Mouse (Mus musculus): Measurements from ENCODE around the gene Gm45623. TPM values are rescaled to one million over a fixed set of nuclear protein-coding genes. Genes with fewer than 3 reads are reported as not detected.

Gene Gm45623
- polyA plus RNA-seq, 1 experiment from 2014 or later, result 0.25 TPM

GRCm38 (mm10) chr13:56739556-56739955, 14.1 kb downstream of the Gm45623 start:
- H3K4me2 ChIP-seq (replicated peaks; ENCODE audit: low read depth, low read length), result no peak overlapping the region
- H3K36me3 ChIP-seq (ENCODE audit: insufficient read depth, low read length), result peaks cover 40% of the 10 kb centered on the region

GRCm38 (mm10) chr13:56735212-56735875, 18.3 kb downstream of the Gm45623 start:
- no peak overlapping the region for H3K4me2 ChIP-seq (replicated peaks; ENCODE audit: low read depth, low read length)
- 49% methylated on average over 6 of the region's 6 CpGs for WGBS
- H3K36me3 ChIP-seq (ENCODE audit: insufficient read depth, low read length), result peaks cover 59% of the 10 kb centered on the region
- H3K4me1 ChIP-seq (ENCODE audit: insufficient read depth, low read length), result no peaks in the 10 kb centered on the region
- no peak overlapping the region for H3K27ac ChIP-seq (ENCODE audit: low read length)
- no peak overlapping the region for H3K4me3 ChIP-seq (ENCODE audit: low read length)
- no peak for ATAC-seq (ENCODE audit: low FRiP score, low TSS enrichment)
- no peaks in the 10 kb centered on the region for H3K27me3 ChIP-seq (ENCODE audit: insufficient read depth, low read length)
- no peaks in the 10 kb centered on the region for H3K9me3 ChIP-seq (ENCODE audit: low read length)
- no peak overlapping the region for H3K9ac ChIP-seq (replicated peaks; ENCODE audit: low read length)

More at GRCm38 (mm10) chr13:56739556-56739955, 14.1 kb downstream of the Gm45623 start:
- Histone ChIP-seq H3K9ac (replicated peaks; ENCODE audit: low read length) (no peak overlapping the region), H3K27me3 (ENCODE audit: insufficient read depth, low read length) (no peaks in the 10 kb centered on the region), H3K27ac (ENCODE audit: low read length) (no peak overlapping the region), H3K4me3 (ENCODE audit: low read length) (no peak overlapping the region), H3K4me1 (ENCODE audit: insufficient read depth, low read length) (no peaks in the 10 kb centered on the region), H3K9me3 (ENCODE audit: low read length) (no peaks in the 10 kb centered on the region)
- WGBS, result 85% methylated on average over 5 of the region's 5 CpGs
- ATAC-seq (ENCODE audit: low FRiP score, low TSS enrichment), result no peak

- no peak overlapping the region for H3K4me2 ChIP-seq (replicated peaks; ENCODE audit: low read depth, low read length)
- WGBS, result 81% methylated on average over 4 of the region's 4 CpGs
- no peaks in the 10 kb centered on the region for H3K4me1 ChIP-seq (ENCODE audit: insufficient read depth, low read length)
- H3K27ac ChIP-seq (ENCODE audit: low read length), result no peak overlapping the region
- H3K9me3 ChIP-seq (ENCODE audit: low read length), result no peaks in the 10 kb centered on the region
- H3K9ac ChIP-seq (replicated peaks; ENCODE audit: low read length), result no peak overlapping the region
- no peak overlapping the region for H3K4me3 ChIP-seq (ENCODE audit: low read length)
- no peak for ATAC-seq (ENCODE audit: low FRiP score, low TSS enrichment)
- peaks cover 59% of the 10 kb centered on the region for H3K36me3 ChIP-seq (ENCODE audit: insufficient read depth, low read length)
- no peaks in the 10 kb centered on the region for H3K27me3 ChIP-seq (ENCODE audit: insufficient read depth, low read length)
These were observed 19.0 kb downstream of the Gm45623 start for GRCm38 (mm10) chr13:56734617-56735016.

- 0 out of 2 replicates have a peak, but pooled peaks cover 3% of the 10 kb centered on the region for H3K4me1 ChIP-seq (ENCODE audit: insufficient read depth, low read length)
- no peak overlapping the region for H3K4me2 ChIP-seq (replicated peaks; ENCODE audit: low read depth, low read length)
- no peak overlapping the region for H3K9ac ChIP-seq (replicated peaks; ENCODE audit: low read length)
- 95% methylated on average over 7 of the region's 7 CpGs for WGBS
- ATAC-seq (ENCODE audit: low FRiP score, low TSS enrichment), result no peak
- H3K27ac ChIP-seq (ENCODE audit: low read length), result no peak overlapping the region
- H3K36me3 ChIP-seq (ENCODE audit: insufficient read depth, low read length), result peaks cover 70% of the 10 kb centered on the region
- H3K27me3 ChIP-seq (ENCODE audit: insufficient read depth, low read length), result no peaks in the 10 kb centered on the region
- H3K9me3 ChIP-seq (ENCODE audit: low read length), result no peaks in the 10 kb centered on the region
- H3K4me3 ChIP-seq (ENCODE audit: low read length), result no peak overlapping the region
These were observed 24.6 kb downstream of the Gm45623 start for GRCm38 (mm10) chr13:56729046-56729445.

DNA sequence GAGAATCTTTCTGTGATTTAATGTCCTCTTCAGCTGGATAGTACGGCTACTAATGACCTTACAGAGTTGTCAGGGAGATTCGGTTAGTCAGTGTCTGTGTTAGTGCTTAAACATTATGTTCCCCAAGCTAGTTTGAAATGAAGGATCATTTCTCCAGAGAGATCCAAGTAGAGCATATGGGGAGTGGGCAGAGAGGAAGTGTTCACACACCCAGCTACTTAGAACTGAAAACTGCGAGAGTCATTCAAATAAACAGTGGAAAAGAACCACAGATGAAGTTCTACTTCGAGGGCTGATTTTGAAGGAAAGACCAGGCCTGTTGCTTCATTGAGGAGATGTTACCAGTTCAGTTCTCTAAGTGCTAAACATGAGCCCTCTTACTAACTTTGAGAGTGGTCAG, 27.1 kb downstream of the Gm45623 start:
- peaks cover 63% of the 10 kb centered on the region for H3K36me3 ChIP-seq (ENCODE audit: insufficient read depth, low read length)
- H3K4me2 ChIP-seq (replicated peaks; ENCODE audit: low read depth, low read length), result no peak overlapping the region
- H3K4me1 ChIP-seq (ENCODE audit: insufficient read depth, low read length), result peaks cover 9% of the 10 kb centered on the region; the same call in 1 of the 2 replicates
- no peaks in the 10 kb centered on the region for H3K27me3 ChIP-seq (ENCODE audit: insufficient read depth, low read length)
- H3K4me3 ChIP-seq (ENCODE audit: low read length), result no peak overlapping the region
- no peak overlapping the region for H3K9ac ChIP-seq (replicated peaks; ENCODE audit: low read length)
- WGBS, result 81% methylated on average over 4 of the region's 4 CpGs
- ATAC-seq (ENCODE audit: low FRiP score, low TSS enrichment), result no peak
- no peak overlapping the region for H3K27ac ChIP-seq (ENCODE audit: low read length)
- no peaks in the 10 kb centered on the region for H3K9me3 ChIP-seq (ENCODE audit: low read length)

DNA sequence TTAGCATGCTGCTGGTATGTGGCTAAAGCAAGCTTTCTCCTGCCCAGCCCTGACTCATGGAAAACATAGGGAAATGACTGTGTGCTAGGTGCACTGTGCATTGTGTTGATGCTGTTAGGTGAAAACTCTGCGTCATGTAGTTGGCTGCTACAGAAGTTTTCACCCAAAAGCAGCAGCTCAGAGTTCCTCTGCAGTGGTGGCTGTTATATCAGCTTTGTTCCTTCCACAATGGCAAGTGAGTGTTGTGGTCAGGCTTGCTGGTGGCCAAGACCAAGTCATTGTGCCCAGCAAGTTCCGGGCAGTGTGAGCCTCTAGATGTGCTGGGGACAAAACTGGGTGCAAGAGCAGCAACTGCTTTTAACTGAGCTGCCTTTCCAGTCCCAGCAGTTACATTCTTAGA, 41.4 kb downstream of the Gm45623 start:
- Histone ChIP-seq H3K9ac (replicated peaks; ENCODE audit: low read length) (no peak overlapping the region), H3K4me2 (replicated peaks; ENCODE audit: low read depth, low read length) (no peak overlapping the region), H3K27me3 (ENCODE audit: insufficient read depth, low read length) (no peaks in the 10 kb centered on the region), H3K9me3 (ENCODE audit: low read length) (no peaks in the 10 kb centered on the region), H3K4me1 (ENCODE audit: insufficient read depth, low read length) (peaks cover 28% of the 10 kb centered on the region), H3K27ac (ENCODE audit: low read length) (no peak overlapping the region), H3K4me3 (ENCODE audit: low read length) (no peak overlapping the region), H3K36me3 (ENCODE audit: insufficient read depth, low read length) (peaks cover 18% of the 10 kb centered on the region)
- ATAC-seq (ENCODE audit: low FRiP score, low TSS enrichment), result no peak
- 96% methylated on average over 2 of the region's 2 CpGs for WGBS

DNA sequence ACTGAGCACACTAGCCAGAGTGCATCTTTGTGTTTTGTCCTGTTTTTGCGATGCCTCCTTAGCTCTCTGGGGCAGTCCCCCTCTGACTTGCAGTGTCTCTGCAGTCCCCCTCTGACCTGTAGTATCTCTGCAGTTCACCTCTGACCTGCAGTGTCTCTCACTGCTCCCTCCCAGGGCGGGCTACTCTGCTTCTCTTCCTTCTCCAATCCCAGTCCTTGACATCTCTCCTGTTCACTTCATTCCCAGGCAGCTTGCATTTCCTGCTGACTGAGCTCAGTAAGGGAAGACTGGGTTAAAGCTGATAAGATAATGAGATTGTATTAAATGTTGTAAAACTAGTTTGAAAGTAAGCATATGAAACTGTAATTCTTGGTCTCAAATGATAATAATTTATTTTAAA, 43.0 kb downstream of the Gm45623 start:
- ATAC-seq (ENCODE audit: low FRiP score, low TSS enrichment), result no peak
- H3K9me3 ChIP-seq (ENCODE audit: low read length), result no peaks in the 10 kb centered on the region
- H3K36me3 ChIP-seq (ENCODE audit: insufficient read depth, low read length), result peaks cover 18% of the 10 kb centered on the region
- no peak overlapping the region for H3K9ac ChIP-seq (replicated peaks; ENCODE audit: low read length)
- peak overlapping the region; percentile 38; the same call in 1 of the 2 replicates for H3K27ac ChIP-seq (ENCODE audit: low read length)
- H3K4me3 ChIP-seq (ENCODE audit: low read length), result no peak overlapping the region
- no peaks in the 10 kb centered on the region for H3K27me3 ChIP-seq (ENCODE audit: insufficient read depth, low read length)
- WGBS, result 50% methylated on average over 2 of the region's 2 CpGs
- peaks cover 36% of the 10 kb centered on the region for H3K4me1 ChIP-seq (ENCODE audit: insufficient read depth, low read length)
- no peak overlapping the region for H3K4me2 ChIP-seq (replicated peaks; ENCODE audit: low read depth, low read length)

DNA sequence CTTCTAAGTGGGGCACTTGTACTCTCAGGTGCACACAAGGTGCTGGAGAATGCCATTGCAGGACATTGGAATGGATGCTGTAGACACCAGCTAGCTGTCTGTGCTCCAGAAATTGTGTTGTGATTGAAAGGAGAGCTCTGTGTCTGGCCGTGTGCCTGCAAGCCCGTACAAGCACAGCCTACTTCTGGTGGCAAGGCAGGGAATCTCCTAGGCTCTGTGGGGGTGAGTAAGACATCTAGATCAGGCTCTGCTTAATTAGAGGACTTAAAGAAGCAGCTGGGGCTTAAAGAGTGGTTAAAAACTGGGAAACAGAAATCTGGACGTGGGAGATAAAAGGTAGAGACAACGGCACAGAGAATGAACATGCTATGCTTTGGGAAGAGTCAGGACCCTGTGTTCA, 46.0 kb downstream of the Gm45623 start:
- ATAC-seq (ENCODE audit: low FRiP score, low TSS enrichment), result no peak
- no peaks in the 10 kb centered on the region for H3K27me3 ChIP-seq (ENCODE audit: insufficient read depth, low read length)
- H3K4me3 ChIP-seq (ENCODE audit: low read length), result no peak overlapping the region
- no peaks in the 10 kb centered on the region for H3K9me3 ChIP-seq (ENCODE audit: low read length)
- H3K9ac ChIP-seq (replicated peaks; ENCODE audit: low read length), result no peak overlapping the region
- 82% methylated on average over 4 of the region's 4 CpGs for WGBS
- peaks cover 17% of the 10 kb centered on the region for H3K36me3 ChIP-seq (ENCODE audit: insufficient read depth, low read length)
- no peak overlapping the region for H3K4me2 ChIP-seq (replicated peaks; ENCODE audit: low read depth, low read length)
- H3K27ac ChIP-seq (ENCODE audit: low read length), result no peak overlapping the region
- peaks cover 55% of the 10 kb centered on the region for H3K4me1 ChIP-seq (ENCODE audit: insufficient read depth, low read length)

- H3K9ac ChIP-seq (replicated peaks; ENCODE audit: low read length), result no peak overlapping the region
- H3K4me3 ChIP-seq (ENCODE audit: low read length), result no peak overlapping the region
- no peak overlapping the region for H3K4me2 ChIP-seq (replicated peaks; ENCODE audit: low read depth, low read length)
- WGBS, result 86% methylated on average over 4 of the region's 4 CpGs
- peaks cover 59% of the 10 kb centered on the region for H3K4me1 ChIP-seq (ENCODE audit: insufficient read depth, low read length)
- no peaks in the 10 kb centered on the region for H3K27me3 ChIP-seq (ENCODE audit: insufficient read depth, low read length)
- no peak overlapping the region for H3K27ac ChIP-seq (ENCODE audit: low read length)
- ATAC-seq (ENCODE audit: low FRiP score, low TSS enrichment), result no peak
- no peaks in the 10 kb centered on the region for H3K9me3 ChIP-seq (ENCODE audit: low read length)
- H3K36me3 ChIP-seq (ENCODE audit: insufficient read depth, low read length), result peaks cover 12% of the 10 kb centered on the region
These were observed 46.5 kb downstream of the Gm45623 start for GRCm38 (mm10) chr13:56707111-56707510.

DNA sequence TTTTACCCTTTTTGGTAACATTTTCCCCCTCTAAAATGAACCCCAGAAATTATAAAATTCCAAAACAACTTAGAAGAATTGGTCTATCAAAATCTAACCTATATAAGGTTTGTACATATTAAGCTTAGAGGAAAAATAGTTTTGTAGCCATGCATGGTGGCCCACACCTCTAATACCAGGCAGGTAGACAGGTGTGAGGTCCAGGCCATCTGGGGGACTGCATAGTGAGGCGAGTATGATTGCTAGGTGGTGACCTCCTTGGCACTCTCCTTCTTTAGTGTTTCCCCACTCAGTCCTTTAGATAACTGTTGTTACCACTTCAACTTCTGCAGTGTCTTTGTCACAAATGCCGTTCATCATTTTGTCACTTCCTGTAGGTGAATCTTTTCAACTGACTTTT, 49.0 kb downstream of the Gm45623 start:
- Histone ChIP-seq H3K27me3 (ENCODE audit: insufficient read depth, low read length) (no peaks in the 10 kb centered on the region), H3K4me1 (ENCODE audit: insufficient read depth, low read length) (peaks cover 50% of the 10 kb centered on the region), H3K36me3 (ENCODE audit: insufficient read depth, low read length) (peaks cover 10% of the 10 kb centered on the region), H3K4me3 (ENCODE audit: low read length) (peak overlapping the region; percentile 74), H3K4me2 (replicated peaks; ENCODE audit: low read depth, low read length) (peak overlapping the region; percentile 79), H3K9me3 (ENCODE audit: low read length) (peaks cover under 1% of the 10 kb centered on the region; the same call in 1 of the 2 replicates), H3K27ac (ENCODE audit: low read length) (peak overlapping the region; percentile 99), H3K9ac (replicated peaks; ENCODE audit: low read length) (peak overlapping the region; percentile 99; the same call in 1 of the 2 replicates)
- ATAC-seq (ENCODE audit: low FRiP score, low TSS enrichment), result no peak
- 42% methylated on average over 2 of the region's 2 CpGs for WGBS

Data from kidney, embryonic 16.5 days (tissue).